Comparison of ENCODE assay signal across 9 mouse cellular contexts in the genomic region with DNA sequence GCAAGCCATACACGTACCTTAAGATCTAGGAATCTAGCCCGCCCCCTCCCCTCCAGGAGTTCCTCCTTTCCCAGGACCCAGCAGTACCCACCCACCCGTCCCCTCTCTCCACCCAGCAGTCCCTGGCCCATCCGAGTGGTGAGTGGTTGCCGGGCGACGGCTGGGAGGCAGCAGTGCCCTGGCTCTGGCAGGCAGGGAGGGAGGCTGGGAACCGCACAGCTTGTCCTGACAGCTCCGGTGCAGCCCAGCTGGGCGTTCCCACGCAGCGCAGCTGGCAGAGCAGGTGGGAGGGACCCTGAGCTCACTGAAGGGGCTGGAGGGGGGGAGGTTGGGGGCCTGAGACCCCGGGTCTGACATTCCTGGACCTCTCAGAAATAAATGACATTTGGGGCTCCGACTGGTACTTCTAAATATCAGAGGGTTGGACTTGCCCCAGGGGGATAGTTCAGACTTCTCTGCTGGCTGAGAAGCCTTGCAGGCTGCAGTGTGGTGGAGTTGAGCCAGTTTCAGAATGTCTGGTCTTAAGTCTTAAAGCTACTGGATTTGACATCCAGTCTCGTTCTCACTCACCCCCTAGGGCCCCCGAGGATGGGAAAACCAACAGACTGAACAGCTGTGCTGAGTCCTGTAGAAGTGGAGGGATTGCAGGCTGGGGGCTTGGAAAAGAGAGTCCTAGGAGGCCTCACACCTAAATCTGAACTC. TPM values are rescaled to one million over a fixed set of nuclear protein-coding genes. Genes with fewer than 3 reads are reported as not detected.
DNase-seq lines count a peak whose midpoint lies in the region; ATAC-seq and TF ChIP-seq lines count a peak whose summit lies in the region.
"Had no signal": no experiment of that assay in that cellular context is flagged by ENCODE, and none has a peak within 500 bp of the region (broad histone marks: within the 10 kb centered on the region; RNA-seq: fewer than 3 reads in every experiment).

Gene Kirrel2 (minus strand): TSS at position 62 of the 702 bp plus-strand sequence.
Gene Nphs1 (plus strand): TSS at position 687 of the 702 bp plus-strand sequence.

- intact Hi-C loops in left cerebral cortex, postnatal 25 days (cut with DNase I): no loop called here

- peaks cover 9 to 47% of the 10 kb centered on the region in 2 experiments for H3K4me1 ChIP-seq in ES-E14 (ENCODE audit: control insufficient read depth in 2 of 2, insufficient read depth in 2 of 2, low read length in 2 of 2, poor library complexity in 1 of 2)
- peaks cover 17% of the 10 kb centered on the region for H3K4me1 ChIP-seq in heart, embryonic 15.5 days (replicated peaks)

- no peak for ATAC-seq in heart, embryonic 15.5 days (replicated peaks; ENCODE audit: insufficient number of reproducible peaks, insufficient read depth, low FRiP score, low read depth)

- H3K9me3 ChIP-seq in ES-E14 (ENCODE audit: control insufficient read depth, insufficient read depth, low read depth, low read length): no peaks in the 10 kb centered on the region
- H3K9me3 ChIP-seq in heart, embryonic 15.5 days (replicated peaks): no peaks in the 10 kb centered on the region

- peak within 1 kb of the TSS; percentile 42 for H3K4me2 ChIP-seq in heart, embryonic 15.5 days

- H3K27ac ChIP-seq in ES-E14 (ENCODE audit: insufficient read depth, low read depth, low read length, poor library complexity, severe bottlenecking): peak within 1 kb of the TSS; percentile 20; the same call in 1 of the 2 replicates
- H3K27ac ChIP-seq in heart, embryonic 15.5 days: no peak within 1 kb of the TSS

- in situ Hi-C loops in ES-E14 (cut with MboI; ENCODE audit: low sequenced_read_pairs in 2 of 2, unreplicated experiment in 2 of 2): no loop called here

- DNase-seq in cerebellum, postnatal 14 days: peak; percentile 44 to 51
- DNase-seq in cerebellum, adult 9-11 months: no peak
- DNase-seq in ES-E14 (ENCODE audit: low read depth, low spot score): no peak
- DNase-seq in left cerebral cortex, postnatal 25 days (ENCODE audit: low spot score in 2 of 2): peak; percentile 78
- peak; percentile 82 to 85 for DNase-seq in right cerebral cortex, postnatal 10 days (ENCODE audit: low spot score in 2 of 2)
- no peak for DNase-seq in gastrocnemius, adult 8-10 months (ENCODE audit: low spot score in 2 of 2)
- no peak for DNase-seq in ovary, postnatal 14 days (ENCODE audit: low spot score)

- peak within 1 kb of the TSS; percentile 59 for H3K9ac ChIP-seq in ES-E14 (ENCODE audit: insufficient read depth, low read depth, low read length, poor library complexity, severe bottlenecking)
- no peak within 1 kb of the TSS for H3K9ac ChIP-seq in heart, embryonic 15.5 days

- H3K36me3 ChIP-seq in ES-E14 (ENCODE audit: control insufficient read depth, insufficient read depth, low read length, poor library complexity, severe bottlenecking): peaks cover 16% of the 10 kb centered on the region
- no peaks in the 10 kb centered on the region for H3K36me3 ChIP-seq in heart, embryonic 15.5 days

- peak within 1 kb of the TSS; percentile 68 to 78 for H3K4me3 ChIP-seq in ES-E14 (ENCODE audit: insufficient read depth in 1 of 2, low read depth in 1 of 2, low read length in 2 of 2, poor library complexity in 1 of 2, severe bottlenecking in 1 of 2)
- H3K4me3 ChIP-seq in heart, embryonic 15.5 days: 0 out of 2 replicates have a peak within 1 kb of the TSS, but pooled peaks have one; percentile 13

- WGBS in heart, embryonic 15.5 days: 2% methylated on average over 16 of the region's 16 CpGs

- H3K27me3 ChIP-seq in heart, embryonic 15.5 days: peaks cover 98% of the 10 kb centered on the region

TF ChIP-seq in ES-E14, 5 proteins besides CTCF, POLR2A, EP300 and RAD21:
- TF ChIP-seq CHD2 (IDR thresholded peaks at IDR 0.05; ENCODE audit: low read depth, low read length) (no peak), ZC3H11A (IDR thresholded peaks at IDR 0.05; ENCODE audit: borderline replicate concordance, low read depth, low read length) (no peak), HCFC1 (IDR thresholded peaks at IDR 0.05; ENCODE audit: borderline replicate concordance, insufficient read depth, low read length) (no peak), ZNF384 (IDR thresholded peaks at IDR 0.05; ENCODE audit: low read depth, low read length) (no peak), MAFK (IDR thresholded peaks at IDR 0.05; ENCODE audit: insufficient read depth, low read depth, low read length) (no peak)
TF ChIP-seq in ES-E14: peak in this region for 0.

RNA-seq across cellular contexts. Expression of gene Kirrel2, which starts in this region (rescaled TPM):
- total RNA-seq in ES-E14 (2012; rRNA removed): 10.7 and 29.8 TPM in 2 replicates
- 0.16 TPM in 2 replicates for polyA plus RNA-seq in heart, embryonic 15.5 days (2015; fragmentation: Nextera tagmentation; extraction: Ambion mirVana)
- 10 to 100 TPM; 11.4 to 11.7 TPM for total RNA-seq in left cerebral cortex, postnatal 25 days (2021)
- total RNA-seq in gastrocnemius, adult 8-10 months (2022): not detected
- polyA plus RNA-seq: C2C12 had no signal

RNA-seq across cellular contexts. Expression of gene Nphs1, which starts in this region (rescaled TPM):
- 45.7 and 72.5 TPM in 2 replicates for total RNA-seq in ES-E14 (2012; rRNA removed)
- 0.09 and 0.14 TPM in 2 replicates for polyA plus RNA-seq in heart, embryonic 15.5 days (2015; fragmentation: Nextera tagmentation; extraction: Ambion mirVana)
- 1 to 10 TPM in 1 of 2 experiments, under 1 TPM in 1; 0.78 to 1.5 TPM for total RNA-seq in left cerebral cortex, postnatal 25 days (2021)
- not detected for total RNA-seq in gastrocnemius, adult 8-10 months (2022)

Comparison
In these comparisons a context has a peak if more than half of its experiments do, and no peak if none do; other contexts are left out.
1. RNA of gene Kirrel2 (total RNA-seq): 11.4 to 11.7 TPM in left cerebral cortex, postnatal 25 days and 10.7 to 29.8 TPM in ES-E14; not detected in gastrocnemius, adult 8-10 months; every median in the first group is over 10 times any median in the second.
2. RNA of gene Nphs1 (total RNA-seq): 45.7 to 72.5 TPM in ES-E14; 0.78 to 1.5 TPM in left cerebral cortex, postnatal 25 days and not detected in gastrocnemius, adult 8-10 months; every median in the first group is over 10 times any median in the second.
3. DNase-seq: peak in cerebellum, postnatal 14 days (2 of 2), left cerebral cortex, postnatal 25 days (2 of 2) and right cerebral cortex, postnatal 10 days (2 of 2); none in cerebellum, adult 9-11 months (single experiment), ES-E14 (single experiment), gastrocnemius, adult 8-10 months (0 of 2) and ovary, postnatal 14 days (single experiment).